Mouse (Mus musculus): ENCODE measurements at regions not wholly inside any gene's neighbourhood (a gene's known extent, or its start where the extent isn't known, plus 50 kb on each side); places are given as distances from the start of the nearest gene placed in this dataset.
"Not testable (repeated sequence)": the region's sequence is repeated elsewhere in the genome, so short reads cannot be mapped to it uniquely, and the experiment has no call there.

DNA sequence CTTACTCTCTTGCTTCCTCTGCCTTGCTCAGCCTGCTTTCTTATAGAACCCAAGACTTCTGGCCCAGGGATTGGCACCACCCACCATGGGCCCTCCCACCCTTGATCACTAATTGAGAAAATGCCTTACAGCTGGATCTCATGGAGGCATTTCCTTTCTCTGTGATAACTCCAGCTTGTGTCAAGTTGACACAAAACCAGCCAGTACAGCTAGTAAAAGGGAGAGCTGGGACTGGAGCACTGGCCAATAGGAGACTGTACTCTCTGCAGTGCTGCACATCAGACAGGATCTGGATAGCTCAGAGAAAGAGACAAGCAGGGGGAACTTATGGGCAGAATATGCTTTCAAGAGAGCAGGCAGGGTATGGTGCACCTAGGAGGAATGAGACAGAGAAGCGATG, 133.4 kb upstream of the Tas2r119 start:
- not testable (repeated sequence) for TF ChIP-seq CTCF, EP300 (IDR thresholded peaks at IDR 0.05; ENCODE audit: low read depth)

Data from liver, postnatal 0 days (tissue).